Mouse (Mus musculus): ENCODE results near the gene Ptov1. TPM values are rescaled to one million over a fixed set of nuclear protein-coding genes. Genes with fewer than 3 reads are reported as not detected.
A peak's percentile ranks its signal among the peaks of the same experiment; 100 is the strongest.

Gene Ptov1
- polyA plus RNA-seq, 1 experiment, result 141 TPM

DNA sequence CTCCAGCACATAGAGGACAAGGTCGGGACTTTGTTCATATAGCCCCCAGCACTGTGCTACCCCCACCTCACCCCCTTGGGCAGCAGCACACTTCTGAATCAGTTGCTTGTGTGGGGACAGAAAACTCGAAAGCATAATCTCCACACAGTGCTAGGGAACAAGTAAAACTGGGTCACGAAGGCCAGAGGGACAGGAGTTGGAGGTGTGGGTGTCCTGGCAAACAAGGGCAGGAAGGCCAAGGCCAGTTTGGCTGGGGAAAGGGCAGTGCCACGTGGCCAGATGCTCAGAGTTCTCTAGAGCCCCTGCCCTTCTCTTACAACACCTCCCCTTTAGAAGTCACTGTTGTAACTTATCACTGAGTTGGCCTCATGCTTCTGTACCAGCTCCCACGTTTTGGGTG lies 49.7 kb downstream of the Ptov1 start:
- 20% methylated on average over 5 of the region's 5 CpGs for WGBS

DNA sequence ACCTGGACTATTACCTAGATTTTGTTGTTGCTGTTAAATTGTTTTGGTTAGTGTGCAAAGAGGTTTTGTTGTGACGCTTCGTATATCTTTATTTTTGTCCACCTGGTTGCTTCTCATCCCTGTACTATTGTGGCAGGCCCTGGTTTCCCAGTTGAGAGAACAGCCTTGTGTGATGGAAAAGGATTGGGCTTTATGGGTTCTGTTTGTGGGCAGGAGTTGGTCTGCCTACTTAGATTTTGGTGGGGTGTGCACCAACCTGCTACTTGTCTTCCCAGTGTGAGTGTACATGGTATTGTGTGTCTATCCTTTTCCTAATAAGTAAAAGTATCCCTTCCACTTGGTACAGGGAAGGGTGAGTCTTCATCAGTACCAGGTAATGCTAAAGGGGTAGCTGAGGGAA lies 50.2 kb downstream of the Ptov1 start:
- WGBS, result 73% methylated on average over 2 of the region's 2 CpGs
- H3K27me3 ChIP-seq (ENCODE audit: control insufficient read depth, insufficient read depth, low read length), result no peaks in the 10 kb centered on the region
- H3K4me1 ChIP-seq (ENCODE audit: control insufficient read depth, insufficient read depth, insufficient read length, low read length), result peaks cover 16% of the 10 kb centered on the region
- TF ChIP-seq CTCF (IDR thresholded peaks at IDR 0.05; ENCODE audit: extremely low read depth, insufficient read length, insufficient replicate concordance, low read depth, low read length) (no peak), POLR2A (IDR thresholded peaks at IDR 0.05; ENCODE audit: low read depth, low read length) (no peak)
- no peaks in the 10 kb centered on the region for H3K36me3 ChIP-seq (ENCODE audit: control insufficient read depth, insufficient read depth, low read length)
- no peak overlapping the region for H3K4me3 ChIP-seq (ENCODE audit: low read depth, low read length)
- no peak overlapping the region for H3K27ac ChIP-seq (ENCODE audit: insufficient read depth, low read depth, low read length)

More for the DNA sequence above, 49.7 kb downstream of the Ptov1 start:
- TF ChIP-seq POLR2A (IDR thresholded peaks at IDR 0.05; ENCODE audit: low read depth, low read length), result no peak
- no peak for TF ChIP-seq CTCF (IDR thresholded peaks at IDR 0.05; ENCODE audit: extremely low read depth, insufficient read length, insufficient replicate concordance, low read depth, low read length)
- Histone ChIP-seq H3K27ac (ENCODE audit: insufficient read depth, low read depth, low read length) (no peak overlapping the region), H3K4me1 (ENCODE audit: control insufficient read depth, insufficient read depth, insufficient read length, low read length) (peaks cover 16% of the 10 kb centered on the region), H3K36me3 (ENCODE audit: control insufficient read depth, insufficient read depth, low read length) (no peaks in the 10 kb centered on the region), H3K4me3 (ENCODE audit: low read depth, low read length) (no peak overlapping the region), H3K27me3 (ENCODE audit: control insufficient read depth, insufficient read depth, low read length) (no peaks in the 10 kb centered on the region)

DNA sequence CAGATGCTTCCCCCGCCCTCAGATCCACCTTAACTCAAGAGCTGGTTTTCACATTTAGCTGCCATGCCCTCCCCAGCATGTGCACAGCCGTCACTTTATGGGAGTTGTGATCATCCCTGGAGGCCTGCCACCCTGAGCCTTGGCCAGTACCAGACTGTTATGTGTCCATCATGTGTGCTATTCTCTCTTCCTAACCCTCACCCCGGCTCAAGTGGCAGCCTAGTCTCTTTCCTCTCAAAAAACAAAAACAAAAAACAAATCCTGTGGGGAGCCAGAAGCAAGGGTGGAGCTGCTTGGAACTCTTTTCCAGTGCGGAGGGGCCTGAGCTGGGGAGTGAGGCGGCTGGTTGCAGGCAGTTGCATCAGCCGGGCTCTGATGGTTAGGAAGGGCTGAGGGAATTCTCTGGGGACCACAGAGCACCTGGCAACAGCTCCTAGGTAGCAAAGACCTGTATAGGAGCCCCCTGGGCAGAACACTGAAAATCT lies 50.8 kb downstream of the Ptov1 start:
- Histone ChIP-seq H3K4me3 (ENCODE audit: low read depth, low read length) (peak overlapping the region; percentile 7; the same call in 1 of the 2 replicates), H3K27ac (ENCODE audit: insufficient read depth, low read depth, low read length) (peak overlapping the region; percentile 12; the same call in 1 of the 2 replicates), H3K36me3 (ENCODE audit: control insufficient read depth, insufficient read depth, low read length) (no peaks in the 10 kb centered on the region), H3K27me3 (ENCODE audit: control insufficient read depth, insufficient read depth, low read length) (no peaks in the 10 kb centered on the region), H3K4me1 (ENCODE audit: control insufficient read depth, insufficient read depth, insufficient read length, low read length) (peaks cover 16% of the 10 kb centered on the region)
- TF ChIP-seq CTCF (IDR thresholded peaks at IDR 0.05; ENCODE audit: extremely low read depth, insufficient read length, insufficient replicate concordance, low read depth, low read length) (no peak), POLR2A (IDR thresholded peaks at IDR 0.05; ENCODE audit: low read depth, low read length) (no peak)
- WGBS, result 19% methylated on average over 6 of the region's 6 CpGs

DNA sequence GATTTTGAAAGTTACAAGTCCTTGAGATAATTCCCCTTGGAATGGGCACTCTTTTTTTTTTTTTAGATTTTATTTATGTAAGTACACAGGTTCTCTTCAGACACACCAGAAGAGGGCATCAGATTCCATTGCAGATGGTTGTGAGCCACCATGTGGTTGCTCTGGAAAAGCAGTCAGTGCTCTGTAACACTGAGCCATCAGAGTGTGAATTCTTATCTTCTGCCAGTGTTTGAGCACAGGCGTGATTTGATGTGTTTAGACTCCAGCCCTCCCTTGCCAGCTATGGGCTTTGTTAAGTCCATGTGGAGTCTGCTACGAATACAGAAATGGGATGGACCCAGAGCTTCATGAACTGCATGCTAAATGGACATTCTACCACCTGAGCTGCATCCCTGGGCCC lies 51.4 kb downstream of the Ptov1 start:
- 10% methylated on average over 2 of the region's 2 CpGs for WGBS
- Histone ChIP-seq H3K4me3 (ENCODE audit: low read depth, low read length) (no peak overlapping the region), H3K27me3 (ENCODE audit: control insufficient read depth, insufficient read depth, low read length) (no peaks in the 10 kb centered on the region), H3K36me3 (ENCODE audit: control insufficient read depth, insufficient read depth, low read length) (no peaks in the 10 kb centered on the region), H3K27ac (ENCODE audit: insufficient read depth, low read depth, low read length) (peak overlapping the region; percentile 10; the same call in 1 of the 2 replicates), H3K4me1 (ENCODE audit: control insufficient read depth, insufficient read depth, insufficient read length, low read length) (peaks cover 16% of the 10 kb centered on the region)
- TF ChIP-seq POLR2A (IDR thresholded peaks at IDR 0.05; ENCODE audit: low read depth, low read length) (no peak), CTCF (IDR thresholded peaks at IDR 0.05; ENCODE audit: extremely low read depth, insufficient read length, insufficient replicate concordance, low read depth, low read length) (no peak)

DNA sequence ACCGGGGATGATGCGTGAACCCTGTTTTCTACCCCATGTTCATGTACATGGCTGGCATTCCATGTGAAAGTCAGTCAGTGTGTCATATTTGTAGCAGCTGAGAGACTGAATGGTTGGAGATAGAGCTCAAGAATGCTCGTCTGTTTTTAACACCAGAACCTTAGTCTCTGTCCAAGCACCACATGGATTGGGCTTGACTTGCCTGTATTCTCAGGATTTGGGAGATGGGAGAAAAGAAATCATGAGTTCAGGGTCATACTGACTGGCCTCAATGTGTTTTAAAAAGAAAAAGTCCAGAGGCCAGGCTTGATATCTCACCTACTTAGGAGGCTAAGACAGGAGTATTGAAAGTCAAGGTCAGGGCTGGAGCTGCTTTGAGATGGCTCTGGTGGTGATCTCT lies 52.1 kb downstream of the Ptov1 start:
- Histone ChIP-seq H3K36me3 (ENCODE audit: control insufficient read depth, insufficient read depth, low read length) (no peaks in the 10 kb centered on the region), H3K27me3 (ENCODE audit: control insufficient read depth, insufficient read depth, low read length) (no peaks in the 10 kb centered on the region), H3K27ac (ENCODE audit: insufficient read depth, low read depth, low read length) (peak overlapping the region; percentile 75; the same call in 1 of the 2 replicates), H3K4me1 (ENCODE audit: control insufficient read depth, insufficient read depth, insufficient read length, low read length) (peaks cover 16% of the 10 kb centered on the region), H3K4me3 (ENCODE audit: low read depth, low read length) (no peak overlapping the region)
- no peak for TF ChIP-seq CTCF (IDR thresholded peaks at IDR 0.05; ENCODE audit: extremely low read depth, insufficient read length, insufficient replicate concordance, low read depth, low read length)
- no peak for TF ChIP-seq POLR2A (IDR thresholded peaks at IDR 0.05; ENCODE audit: low read depth, low read length)
- 9% methylated on average over 3 of the region's 3 CpGs for WGBS

DNA sequence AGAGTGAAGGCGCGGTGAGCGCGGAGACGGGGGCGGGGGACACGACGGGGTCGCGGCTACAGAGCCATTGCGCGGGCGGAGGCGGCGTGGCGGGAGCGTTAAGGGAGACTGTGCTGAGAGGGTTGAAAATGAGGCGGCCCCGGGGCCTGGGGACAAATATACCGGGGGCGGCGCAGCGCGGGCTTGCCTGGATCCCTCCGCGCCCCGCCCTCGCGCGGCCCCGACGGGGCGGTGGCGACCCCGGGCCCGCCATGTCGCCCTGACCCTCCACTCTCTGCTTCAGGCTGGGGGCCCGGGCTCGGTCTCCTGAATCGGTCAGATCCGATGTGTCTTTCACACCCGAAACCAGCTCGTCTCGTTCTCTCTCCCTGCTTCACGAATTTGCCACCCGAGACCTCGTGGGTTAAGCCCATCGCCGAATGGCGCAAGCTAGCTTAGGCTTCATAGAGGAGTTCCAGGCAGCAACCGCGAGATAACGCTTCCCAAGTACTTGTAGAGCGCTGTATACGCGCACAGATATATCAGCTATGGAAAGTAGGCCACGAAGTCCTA lies 53.0 kb downstream of the Ptov1 start, which contains the start of gene Atf5:
Gene Atf5 (minus strand): TSS at position 189 of the 552 bp plus-strand sequence.
- peak within 1 kb of the TSS; percentile 75 for H3K27ac ChIP-seq (ENCODE audit: insufficient read depth, low read depth, low read length)
- 0% methylated on average over 55 of the region's 57 CpGs for WGBS
- H3K4me3 ChIP-seq (ENCODE audit: low read depth, low read length), result peak within 1 kb of the TSS; percentile 89
- H3K27me3 ChIP-seq (ENCODE audit: control insufficient read depth, insufficient read depth, low read length), result no peaks in the 10 kb centered on the region
- H3K4me1 ChIP-seq (ENCODE audit: control insufficient read depth, insufficient read depth, insufficient read length, low read length), result peaks cover 16% of the 10 kb centered on the region
- H3K36me3 ChIP-seq (ENCODE audit: control insufficient read depth, insufficient read depth, low read length), result no peaks in the 10 kb centered on the region
- TF ChIP-seq POLR2A (IDR thresholded peaks at IDR 0.05; ENCODE audit: low read depth, low read length) (no peak), CTCF (IDR thresholded peaks at IDR 0.05; ENCODE audit: extremely low read depth, insufficient read length, insufficient replicate concordance, low read depth, low read length) (no peak)

DNA sequence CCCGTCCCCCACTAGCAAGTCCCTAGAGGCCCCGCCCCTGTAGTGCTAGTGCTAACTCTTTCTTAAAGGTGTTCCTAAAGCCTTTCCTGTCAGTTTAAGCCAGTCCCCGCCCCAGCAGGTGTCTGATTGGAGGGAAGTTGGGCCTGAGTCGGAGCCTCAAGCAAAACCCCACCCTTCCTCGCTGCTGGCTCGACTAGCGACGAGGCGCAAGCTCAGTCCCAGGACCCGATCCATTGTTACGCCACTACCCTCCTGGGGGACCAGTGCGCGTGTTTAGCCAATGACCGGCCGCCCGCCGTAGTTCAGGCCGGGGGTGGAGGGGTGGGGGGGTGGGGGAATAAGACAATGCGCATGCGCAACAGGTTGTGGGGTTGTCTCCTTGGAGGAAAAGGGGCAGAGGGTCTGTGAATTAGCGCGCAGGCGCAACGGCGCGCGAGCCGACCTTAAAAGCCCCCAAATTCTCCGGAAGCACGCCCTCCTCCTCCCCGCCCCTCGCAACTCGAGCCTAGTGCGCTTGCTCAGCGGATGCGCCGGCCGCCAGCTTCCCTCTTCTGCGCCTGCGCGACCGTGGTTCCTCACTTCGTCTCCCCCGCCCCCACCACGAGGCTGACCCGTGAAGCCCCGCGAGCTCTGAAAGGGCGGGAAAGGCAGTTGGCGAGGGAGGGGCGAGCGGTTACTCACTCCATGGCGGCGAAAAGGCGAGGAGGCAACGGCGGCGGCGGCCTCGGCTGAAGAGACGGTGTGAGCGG lies 53.7 kb downstream of the Ptov1 start, which contains the start of the genes Nup62 and Il4i1:
Gene Nup62 (plus strand): TSS at position 368 of the 749 bp plus-strand sequence.
Gene Il4i1 (plus strand): TSS at position 667 of the 749 bp plus-strand sequence.
- Histone ChIP-seq H3K27me3 (ENCODE audit: control insufficient read depth, insufficient read depth, low read length) (no peaks in the 10 kb centered on the region), H3K4me1 (ENCODE audit: control insufficient read depth, insufficient read depth, insufficient read length, low read length) (peaks cover 16% of the 10 kb centered on the region), H3K27ac (ENCODE audit: insufficient read depth, low read depth, low read length) (peak within 1 kb of the TSS; percentile 75), H3K36me3 (ENCODE audit: control insufficient read depth, insufficient read depth, low read length) (no peaks in the 10 kb centered on the region), H3K4me3 (ENCODE audit: low read depth, low read length) (peak within 1 kb of the TSS; percentile 89)
- TF ChIP-seq CTCF (IDR thresholded peaks at IDR 0.05; ENCODE audit: extremely low read depth, insufficient read length, insufficient replicate concordance, low read depth, low read length), result no peak
- TF ChIP-seq POLR2A (IDR thresholded peaks at IDR 0.05; ENCODE audit: low read depth, low read length), result peak; percentile 12; the same call in 1 of the 2 replicates
- WGBS, result under 1% methylated on average over 62 of the region's 62 CpGs
